Mouse (Mus musculus) neural tube, embryonic 12.5 days (tissue): ENCODE data around the gene Camta1. TPM values are rescaled to one million over a fixed set of nuclear protein-coding genes. Genes with fewer than 3 reads are reported as not detected.

ENCODE experiments used
- ATAC-seq: fragments of 200-750 bp; cut with Nextera tagmentation; 2 replicates; pipeline ENCODE4 v1.8.0; 2017; ENCODE audit warnings: low read depth, mild to moderate bottlenecking, moderate TSS enrichment, moderate library complexity; ENCODE audit not compliant: low FRiP score
- H3K27ac ChIP-seq: fragments of 300-500 bp; sonication (generic); 2 replicates; pipeline ENCODE4 v1.5.1; 2016
- H3K27me3 ChIP-seq: fragments of 300-500 bp; sonication (generic); replicated peaks from 2 replicates; pipeline ENCODE4 v1.6.1; 2016; ENCODE audit warnings: mild to moderate bottlenecking
- H3K36me3 ChIP-seq: fragments of 300-500 bp; sonication (generic); 2 replicates; pipeline ENCODE4 v1.6.1; 2016; ENCODE audit warnings: mild to moderate bottlenecking
- H3K4me1 ChIP-seq: fragments of 300-500 bp; sonication (generic); 2 replicates; pipeline ENCODE4 v1.6.1; 2016
- H3K4me2 ChIP-seq: fragments of 300-500 bp; sonication (generic); replicated peaks from 2 replicates; pipeline ENCODE4 v1.6.1; 2016; ENCODE audit warnings: mild to moderate bottlenecking
- H3K4me3 ChIP-seq: fragments of 300-500 bp; sonication (generic); 2 replicates; pipeline ENCODE4 v1.5.1; 2016
- H3K9ac ChIP-seq: fragments of 300-500 bp; sonication (generic); 2 replicates; pipeline ENCODE4 v1.6.1; 2016; ENCODE audit warnings: mild to moderate bottlenecking
- H3K9me3 ChIP-seq: fragments of 300-500 bp; sonication (generic); 2 replicates; pipeline ENCODE4 v1.6.1; 2016; ENCODE audit warnings: mild to moderate bottlenecking
- WGBS: fragments of 180-500 bp; shearing (Covaris S2); methylation state at CpG from one replicate; pipeline ENCODE4 v1.1.7; 2016; 5-methylcytosine and 5-hydroxymethylcytosine counted together
- polyA plus RNA-seq: library from polyadenylated mRNA; unstranded; fragments of >200 nt; fragmentation: Nextera tagmentation; extraction: Ambion mirVana; gene quantifications from 2 replicates; pipeline ENCODE4 v1.2.1, GENCODE M21; 2016

Gene Camta1
- polyA plus RNA-seq, 1 experiment from 2014 or later, result 164 TPM

GRCm38 (mm10) chr4:151172526-151172925, 689.1 kb downstream of the Camta1 start:
- H3K4me2 ChIP-seq, result no peak overlapping the region
- H3K4me1 ChIP-seq, result peaks cover 26% of the 10 kb centered on the region
- 51% methylated on average over 8 of the region's 8 CpGs for WGBS
- H3K4me3 ChIP-seq, result no peak overlapping the region
- H3K9me3 ChIP-seq, result no peaks in the 10 kb centered on the region
- H3K9ac ChIP-seq, result no peak overlapping the region
- H3K27ac ChIP-seq, result no peak overlapping the region
- H3K36me3 ChIP-seq, result no peaks in the 10 kb centered on the region
- peaks cover 10% of the 10 kb centered on the region; the same call in 1 of the 2 replicates for H3K27me3 ChIP-seq
- no peak for ATAC-seq

GRCm38 (mm10) chr4:151171117-151171516, 690.6 kb downstream of the Camta1 start:
- Histone ChIP-seq H3K9me3 (no peaks in the 10 kb centered on the region), H3K27ac (peak overlapping the region; percentile 15; the same call in 1 of the 2 replicates), H3K9ac (0 out of 2 replicates have a peak overlapping the region, but pooled peaks have one; percentile 33), H3K4me1 (peaks cover 26% of the 10 kb centered on the region), H3K36me3 (no peaks in the 10 kb centered on the region), H3K4me3 (no peak overlapping the region), H3K27me3 (peaks cover 10% of the 10 kb centered on the region; the same call in 1 of the 2 replicates), H3K4me2 (peak overlapping the region; percentile 16; the same call in 1 of the 2 replicates)
- 78% methylated on average over 3 of the region's 3 CpGs for WGBS
- peak; percentile 65 for ATAC-seq

GRCm38 (mm10) chr4:151170658-151171057, 691.0 kb downstream of the Camta1 start:
- Histone ChIP-seq H3K9ac (0 out of 2 replicates have a peak overlapping the region, but pooled peaks have one; percentile 33), H3K4me1 (peaks cover 30% of the 10 kb centered on the region), H3K4me2 (peak overlapping the region; percentile 16), H3K27ac (peak overlapping the region; percentile 15; the same call in 1 of the 2 replicates), H3K4me3 (no peak overlapping the region), H3K27me3 (peaks cover 10% of the 10 kb centered on the region; the same call in 1 of the 2 replicates), H3K36me3 (no peaks in the 10 kb centered on the region), H3K9me3 (no peaks in the 10 kb centered on the region)
- peak; percentile 51; the same call in 1 of the 2 replicates for ATAC-seq
- WGBS, result 45% methylated on average over 18 of the region's 18 CpGs

- Histone ChIP-seq H3K4me1 (peaks cover 32% of the 10 kb centered on the region), H3K4me2 (no peak overlapping the region)
- no peak for ATAC-seq
Observed at GRCm38 (mm10) chr4:151166969-151167368, 694.7 kb downstream of the Camta1 start.

GRCm38 (mm10) chr4:151165539-151165938, 696.1 kb downstream of the Camta1 start:
- no peak overlapping the region for H3K4me2 ChIP-seq
- H3K36me3 ChIP-seq, result no peaks in the 10 kb centered on the region
- no peak overlapping the region for H3K4me3 ChIP-seq
- H3K27ac ChIP-seq, result no peak overlapping the region
- no peaks in the 10 kb centered on the region for H3K9me3 ChIP-seq
- H3K4me1 ChIP-seq, result peaks cover 21% of the 10 kb centered on the region
- ATAC-seq, result peak; percentile 42; the same call in 1 of the 2 replicates
- no peak overlapping the region for H3K9ac ChIP-seq
- 15% methylated on average over 10 of the region's 10 CpGs for WGBS
- H3K27me3 ChIP-seq, result peaks cover 26% of the 10 kb centered on the region

More at GRCm38 (mm10) chr4:151166969-151167368, 694.7 kb downstream of the Camta1 start:
- no peak overlapping the region for H3K9ac ChIP-seq
- no peak overlapping the region for H3K4me3 ChIP-seq
- peaks cover 26% of the 10 kb centered on the region for H3K27me3 ChIP-seq
- H3K27ac ChIP-seq, result no peak overlapping the region
- 91% methylated on average over 6 of the region's 6 CpGs for WGBS
- H3K9me3 ChIP-seq, result no peaks in the 10 kb centered on the region
- no peaks in the 10 kb centered on the region for H3K36me3 ChIP-seq

- no peak overlapping the region for H3K4me2 ChIP-seq
- WGBS, result 74% methylated on average over 1 of the region's 1 CpGs
- no peaks in the 10 kb centered on the region for H3K36me3 ChIP-seq
- H3K4me1 ChIP-seq, result peaks cover 10% of the 10 kb centered on the region; the same call in 1 of the 2 replicates
- peaks cover 26% of the 10 kb centered on the region for H3K27me3 ChIP-seq
- no peak overlapping the region for H3K27ac ChIP-seq
- H3K4me3 ChIP-seq, result no peak overlapping the region
- ATAC-seq, result no peak
- no peak overlapping the region for H3K9ac ChIP-seq
- H3K9me3 ChIP-seq, result no peaks in the 10 kb centered on the region
Observed at GRCm38 (mm10) chr4:151164309-151164708, 697.4 kb downstream of the Camta1 start.

GRCm38 (mm10) chr4:151161869-151162268, 699.8 kb downstream of the Camta1 start:
- Histone ChIP-seq H3K9me3 (no peaks in the 10 kb centered on the region), H3K27me3 (peaks cover 16% of the 10 kb centered on the region), H3K27ac (no peak overlapping the region), H3K4me2 (no peak overlapping the region), H3K9ac (no peak overlapping the region), H3K4me1 (0 out of 2 replicates have a peak, but pooled peaks cover 6% of the 10 kb centered on the region), H3K4me3 (no peak overlapping the region), H3K36me3 (no peaks in the 10 kb centered on the region)
- 46% methylated on average over 6 of the region's 6 CpGs for WGBS
- no peak for ATAC-seq

- peaks cover 16% of the 10 kb centered on the region for H3K27me3 ChIP-seq
- 68% methylated on average over 4 of the region's 4 CpGs for WGBS
- H3K4me2 ChIP-seq, result no peak overlapping the region
- H3K36me3 ChIP-seq, result no peaks in the 10 kb centered on the region
- H3K27ac ChIP-seq, result no peak overlapping the region
- H3K4me3 ChIP-seq, result no peak overlapping the region
- no peak overlapping the region for H3K9ac ChIP-seq
- ATAC-seq, result no peak
- 0 out of 2 replicates have a peak, but pooled peaks cover 5% of the 10 kb centered on the region for H3K4me1 ChIP-seq
- no peaks in the 10 kb centered on the region for H3K9me3 ChIP-seq
Observed at GRCm38 (mm10) chr4:151160932-151161331, 700.7 kb downstream of the Camta1 start.

- no peak overlapping the region for H3K9ac ChIP-seq
- H3K36me3 ChIP-seq, result no peaks in the 10 kb centered on the region
- peaks cover 16% of the 10 kb centered on the region for H3K27me3 ChIP-seq
- no peak for ATAC-seq
- no peak overlapping the region for H3K4me3 ChIP-seq
- 85% methylated on average over 8 of the region's 8 CpGs for WGBS
- H3K4me2 ChIP-seq, result no peak overlapping the region
- no peaks in the 10 kb centered on the region for H3K9me3 ChIP-seq
- no peak overlapping the region for H3K27ac ChIP-seq
- H3K4me1 ChIP-seq, result 0 out of 2 replicates have a peak, but pooled peaks cover under 1% of the 10 kb centered on the region
Observed at GRCm38 (mm10) chr4:151160476-151160875, 701.2 kb downstream of the Camta1 start.

GRCm38 (mm10) chr4:151158250-151158649, 703.4 kb downstream of the Camta1 start:
- no peak overlapping the region for H3K4me3 ChIP-seq

GRCm38 (mm10) chr4:151156904-151157303, 704.8 kb downstream of the Camta1 start:
- ATAC-seq, result peak; percentile 58; the same call in 1 of the 2 replicates
- Histone ChIP-seq H3K9ac (no peak overlapping the region), H3K27me3 (peaks cover 2% of the 10 kb centered on the region; the same call in 1 of the 2 replicates), H3K27ac (no peak overlapping the region), H3K9me3 (no peaks in the 10 kb centered on the region), H3K4me1 (peaks cover 29% of the 10 kb centered on the region), H3K4me2 (no peak overlapping the region), H3K4me3 (no peak overlapping the region), H3K36me3 (no peaks in the 10 kb centered on the region)
- WGBS, result 1% methylated on average over 7 of the region's 7 CpGs

More at GRCm38 (mm10) chr4:151158250-151158649, 703.4 kb downstream of the Camta1 start:
- Histone ChIP-seq H3K27ac (no peak overlapping the region), H3K4me1 (peaks cover 17% of the 10 kb centered on the region), H3K36me3 (no peaks in the 10 kb centered on the region), H3K27me3 (peaks cover 4% of the 10 kb centered on the region; the same call in 1 of the 2 replicates), H3K9me3 (no peaks in the 10 kb centered on the region), H3K4me2 (no peak overlapping the region), H3K9ac (no peak overlapping the region)
- no peak for ATAC-seq
- WGBS, result 63% methylated on average over 3 of the region's 3 CpGs

GRCm38 (mm10) chr4:151155587-151155986, 706.1 kb downstream of the Camta1 start:
- H3K27me3 ChIP-seq, result peaks cover 2% of the 10 kb centered on the region; the same call in 1 of the 2 replicates
- H3K9ac ChIP-seq, result no peak overlapping the region
- H3K27ac ChIP-seq, result no peak overlapping the region
- WGBS, result 71% methylated on average over 4 of the region's 4 CpGs
- H3K9me3 ChIP-seq, result no peaks in the 10 kb centered on the region
- ATAC-seq, result no peak
- H3K4me1 ChIP-seq, result peaks cover 41% of the 10 kb centered on the region
- H3K4me3 ChIP-seq, result no peak overlapping the region
- no peaks in the 10 kb centered on the region for H3K36me3 ChIP-seq
- H3K4me2 ChIP-seq, result no peak overlapping the region

GRCm38 (mm10) chr4:151154306-151154705, 707.4 kb downstream of the Camta1 start:
- Histone ChIP-seq H3K4me2 (no peak overlapping the region), H3K4me3 (no peak overlapping the region), H3K4me1 (peaks cover 43% of the 10 kb centered on the region), H3K27ac (no peak overlapping the region), H3K27me3 (peaks cover 2% of the 10 kb centered on the region), H3K36me3 (no peaks in the 10 kb centered on the region), H3K9me3 (no peaks in the 10 kb centered on the region), H3K9ac (no peak overlapping the region)
- ATAC-seq, result no peak
- 34% methylated on average over 4 of the region's 4 CpGs for WGBS
